Mouse (Mus musculus) stomach, embryonic 16.5 days (tissue): ENCODE results near the gene Amph. TPM values are rescaled to one million over a fixed set of nuclear protein-coding genes. Genes with fewer than 3 reads are reported as not detected.

Source experiments
- ATAC-seq: fragments of 200-750 bp; cut with Nextera tagmentation; 2 replicates; pipeline ENCODE4 v1.8.0; 2017; ENCODE audit warnings: moderate number of reproducible peaks, moderate TSS enrichment; ENCODE audit not compliant: insufficient read depth, low FRiP score
- H3K27ac ChIP-seq: fragments of 300-500 bp; sonication (generic); 2 replicates; pipeline ENCODE4 v1.5.1; 2014; ENCODE audit warnings: low read length
- H3K27me3 ChIP-seq: fragments of 300-500 bp; sonication (generic); 2 replicates; pipeline ENCODE4 v1.6.1; 2014; ENCODE audit warnings: low read length, control low read depth, mixed read lengths; ENCODE audit not compliant: control insufficient read depth, insufficient read depth
- H3K36me3 ChIP-seq: fragments of 300-500 bp; sonication (generic); 2 replicates; pipeline ENCODE4 v1.6.1; 2014; ENCODE audit warnings: low read length; ENCODE audit not compliant: control insufficient read depth, insufficient read depth
- H3K4me1 ChIP-seq: fragments of 300-500 bp; sonication (generic); 2 replicates; pipeline ENCODE4 v1.6.1; 2014; ENCODE audit warnings: low read length, control low read depth, mixed read lengths; ENCODE audit not compliant: control insufficient read depth, insufficient read depth
- H3K4me2 ChIP-seq: fragments of 300-500 bp; sonication (generic); 2 replicates; pipeline ENCODE4 v1.6.1; 2014; ENCODE audit warnings: low read depth, low read length, mixed read lengths
- H3K4me3 ChIP-seq: fragments of 300-500 bp; sonication (generic); replicated peaks from 2 replicates; pipeline ENCODE4 v1.5.1; 2014; ENCODE audit warnings: mild to moderate bottlenecking, low read length
- H3K9ac ChIP-seq: fragments of 300-500 bp; sonication (generic); 2 replicates; pipeline ENCODE4 v1.6.1; 2014; ENCODE audit warnings: low read length
- H3K9me3 ChIP-seq: fragments of 300-500 bp; sonication (generic); replicated peaks from 2 replicates; pipeline ENCODE4 v1.6.1; 2016; ENCODE audit warnings: low read length, control low read depth; ENCODE audit not compliant: control insufficient read depth
- WGBS: fragments of 180-500 bp; shearing (Covaris S2); extraction: QIAGEN DNeasy Blood & Tissue Kit; methylation state at CpG from one replicate; pipeline ENCODE4 v1.1.7; 2014; 5-methylcytosine and 5-hydroxymethylcytosine counted together
- polyA plus RNA-seq: library from polyadenylated mRNA; unstranded; fragments of >200 nt; fragmentation: Nextera tagmentation; extraction: Ambion mirVana; gene quantifications from 2 replicates; pipeline ENCODE4 v1.2.1, GENCODE M21; 2015

Gene Amph
- polyA plus RNA-seq, 1 experiment from 2014 or later, result 2.2 TPM

- Histone ChIP-seq H3K4me1 (no peaks in the 10 kb centered on the region), H3K9me3 (no peaks in the 10 kb centered on the region), H3K27me3 (no peaks in the 10 kb centered on the region), H3K4me2 (no peak overlapping the region), H3K4me3 (no peak overlapping the region), H3K9ac (no peak overlapping the region), H3K36me3 (no peaks in the 10 kb centered on the region), H3K27ac (no peak overlapping the region)
- WGBS, result 82% methylated on average over 11 of the region's 11 CpGs
- no peak for ATAC-seq
Measured at GRCm38 (mm10) chr13:18956065-18956913, 8.3 kb downstream of the Amph start.

- Histone ChIP-seq H3K4me1 (no peaks in the 10 kb centered on the region), H3K4me2 (no peak overlapping the region), H3K9me3 (no peaks in the 10 kb centered on the region), H3K36me3 (no peaks in the 10 kb centered on the region), H3K27ac (no peak overlapping the region), H3K9ac (no peak overlapping the region), H3K4me3 (no peak overlapping the region), H3K27me3 (no peaks in the 10 kb centered on the region)
- ATAC-seq, result no peak
- WGBS, result 81% methylated on average over 3 of the region's 3 CpGs
Measured at GRCm38 (mm10) chr13:18957028-18957427, 9.0 kb downstream of the Amph start.

GRCm38 (mm10) chr13:18972571-18972970, 24.6 kb downstream of the Amph start:
- 84% methylated on average over 3 of the region's 3 CpGs for WGBS
- no peaks in the 10 kb centered on the region for H3K4me1 ChIP-seq
- ATAC-seq, result no peak
- no peak overlapping the region for H3K4me2 ChIP-seq
- no peaks in the 10 kb centered on the region for H3K9me3 ChIP-seq
- H3K27me3 ChIP-seq, result no peaks in the 10 kb centered on the region
- no peak overlapping the region for H3K4me3 ChIP-seq
- H3K36me3 ChIP-seq, result no peaks in the 10 kb centered on the region
- no peak overlapping the region for H3K9ac ChIP-seq
- H3K27ac ChIP-seq, result no peak overlapping the region

GRCm38 (mm10) chr13:18974351-18974750, 26.3 kb downstream of the Amph start:
- 94% methylated on average over 5 of the region's 5 CpGs for WGBS
- Histone ChIP-seq H3K36me3 (no peaks in the 10 kb centered on the region), H3K4me3 (no peak overlapping the region), H3K27me3 (no peaks in the 10 kb centered on the region), H3K4me1 (no peaks in the 10 kb centered on the region), H3K9ac (no peak overlapping the region), H3K9me3 (no peaks in the 10 kb centered on the region), H3K4me2 (no peak overlapping the region), H3K27ac (no peak overlapping the region)
- ATAC-seq, result no peak

GRCm38 (mm10) chr13:18987266-18987665, 39.3 kb downstream of the Amph start:
- Histone ChIP-seq H3K9me3 (no peaks in the 10 kb centered on the region), H3K27ac (no peak overlapping the region), H3K4me2 (no peak overlapping the region), H3K4me1 (no peaks in the 10 kb centered on the region), H3K36me3 (no peaks in the 10 kb centered on the region), H3K27me3 (no peaks in the 10 kb centered on the region), H3K9ac (no peak overlapping the region), H3K4me3 (no peak overlapping the region)
- ATAC-seq, result no peak
- 84% methylated on average over 4 of the region's 4 CpGs for WGBS

- 82% methylated on average over 4 of the region's 4 CpGs for WGBS
- H3K9me3 ChIP-seq, result no peaks in the 10 kb centered on the region
- H3K4me2 ChIP-seq, result no peak overlapping the region
- no peaks in the 10 kb centered on the region for H3K36me3 ChIP-seq
- ATAC-seq, result no peak
- no peak overlapping the region for H3K4me3 ChIP-seq
- no peaks in the 10 kb centered on the region for H3K27me3 ChIP-seq
- no peak overlapping the region for H3K27ac ChIP-seq
- no peak overlapping the region for H3K9ac ChIP-seq
- no peaks in the 10 kb centered on the region for H3K4me1 ChIP-seq
Measured at GRCm38 (mm10) chr13:18988323-18988722, 40.3 kb downstream of the Amph start.

- H3K27me3 ChIP-seq, result no peaks in the 10 kb centered on the region
- H3K4me1 ChIP-seq, result no peaks in the 10 kb centered on the region
- no peak overlapping the region for H3K9ac ChIP-seq
- 70% methylated on average over 8 of the region's 8 CpGs for WGBS
- no peaks in the 10 kb centered on the region for H3K9me3 ChIP-seq
- no peak overlapping the region for H3K4me3 ChIP-seq
- ATAC-seq, result no peak
- H3K36me3 ChIP-seq, result no peaks in the 10 kb centered on the region
- no peak overlapping the region for H3K4me2 ChIP-seq
- no peak overlapping the region for H3K27ac ChIP-seq
Measured at GRCm38 (mm10) chr13:18989185-18989714, 41.2 kb downstream of the Amph start.

- Histone ChIP-seq H3K9ac (no peak overlapping the region), H3K4me2 (no peak overlapping the region), H3K36me3 (no peaks in the 10 kb centered on the region), H3K4me1 (no peaks in the 10 kb centered on the region), H3K4me3 (no peak overlapping the region), H3K27me3 (no peaks in the 10 kb centered on the region), H3K9me3 (no peaks in the 10 kb centered on the region), H3K27ac (no peak overlapping the region)
- ATAC-seq, result no peak
- WGBS, result 92% methylated on average over 9 of the region's 9 CpGs
Measured at GRCm38 (mm10) chr13:19002502-19002901, 54.5 kb downstream of the Amph start.

GRCm38 (mm10) chr13:19004406-19004805, 56.4 kb downstream of the Amph start:
- H3K9ac ChIP-seq, result no peak overlapping the region
- WGBS, result 74% methylated on average over 5 of the region's 5 CpGs
- H3K4me2 ChIP-seq, result no peak overlapping the region
- H3K36me3 ChIP-seq, result no peaks in the 10 kb centered on the region
- no peak for ATAC-seq
- no peak overlapping the region for H3K4me3 ChIP-seq
- no peaks in the 10 kb centered on the region for H3K27me3 ChIP-seq
- H3K4me1 ChIP-seq, result no peaks in the 10 kb centered on the region
- no peak overlapping the region for H3K27ac ChIP-seq
- H3K9me3 ChIP-seq, result no peaks in the 10 kb centered on the region
